Mouse (Mus musculus) heart, postnatal 25 days (tissue): Measurements from ENCODE around the gene Rnf145. TPM values are rescaled to one million over a fixed set of nuclear protein-coding genes. Genes with fewer than 3 reads are reported as not detected.
"Not testable (repeated sequence)": the region's sequence is repeated elsewhere in the genome, so short reads cannot be mapped to it uniquely, and the experiment has no call there.

Source experiments
- DNase-seq: peaks from one replicate; pipeline ENCODE4 v3.0.0; 2022; ENCODE audit warnings: low spot score
- intact Hi-C: fragments of 180-260 bp; cut with DNase I; formaldehyde crosslinking; loops from one replicate; pipeline ENCODE4 v1.15.1; 2025
- total RNA-seq, 2 experiments: library from RNA; stranded (reverse); gene quantifications; 2 replicates each; pipeline ENCODE4 v1.2.3; 2021

Gene Rnf145
- total RNA-seq, 2 experiments from 2014 or later = 13.8 to 19.8 TPM

DNA sequence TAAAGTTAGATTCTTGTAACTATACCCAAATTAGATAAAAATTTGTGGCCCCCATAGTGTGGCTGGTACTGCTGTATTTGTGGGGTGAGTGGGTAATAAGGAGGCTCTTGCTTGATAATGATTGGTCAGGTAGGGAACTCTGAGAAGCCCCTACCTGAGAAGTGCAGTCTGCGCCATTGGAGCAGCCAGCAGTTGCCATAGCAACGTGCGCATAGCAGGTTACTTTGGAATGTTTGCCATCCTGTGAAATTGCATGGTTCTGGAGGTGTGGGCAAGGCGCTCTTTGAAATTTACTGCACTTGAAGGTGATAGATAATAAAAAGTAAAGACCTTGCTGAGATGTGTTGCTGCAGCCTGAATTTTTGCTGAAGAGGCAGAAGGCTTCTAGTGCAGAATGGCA, 35.6 kb downstream of the Rnf145 start:
- DNase-seq = no peak
- intact Hi-C loops = no loop called here

DNA sequence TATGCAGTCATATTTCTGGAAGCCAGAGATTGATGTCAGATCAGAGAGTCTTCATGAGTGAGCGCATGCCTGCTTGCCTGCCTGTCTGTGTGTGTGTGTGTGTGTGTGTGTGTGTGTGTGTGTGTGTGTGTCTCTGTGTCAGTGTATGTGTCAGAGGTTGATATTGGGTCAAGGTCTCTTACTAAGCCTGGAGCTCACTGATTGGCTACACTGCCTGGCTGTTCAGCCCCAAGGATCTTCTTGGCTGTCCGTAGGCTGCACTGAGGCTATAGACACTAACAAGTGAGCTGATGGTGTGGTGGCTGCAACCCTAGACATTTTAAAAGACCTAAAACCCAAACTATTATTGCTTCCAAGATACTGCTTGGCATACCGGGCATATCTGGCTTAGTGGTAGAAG, 39.8 kb downstream of the Rnf145 start:
- intact Hi-C loops = no loop called here
- DNase-seq = no peak

GRCm38 (mm10) chr11:44559466-44559865, 40.7 kb downstream of the Rnf145 start:
- DNase-seq = no peak
- intact Hi-C loops = no loop called here

DNA sequence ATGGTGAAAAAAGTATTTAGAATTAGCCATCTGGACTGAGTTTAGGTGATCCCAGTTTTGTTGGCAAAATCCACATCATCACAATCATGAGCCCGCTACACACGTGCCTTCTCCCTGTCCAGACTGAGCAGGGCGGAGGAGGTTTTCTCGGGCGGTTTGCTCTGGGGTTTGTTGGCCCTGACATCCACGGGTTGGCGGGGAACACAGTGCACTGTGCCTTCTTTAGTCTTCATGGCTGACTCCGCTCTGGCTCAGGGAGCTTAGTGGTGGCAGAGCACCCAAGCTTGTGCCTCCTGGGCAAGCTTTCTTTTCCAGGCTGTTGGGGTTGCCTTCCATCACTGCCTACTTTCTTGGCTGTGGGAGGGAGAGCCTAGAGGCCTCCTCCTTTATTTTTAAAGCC, 41.6 kb downstream of the Rnf145 start:
- DNase-seq = no peak
- intact Hi-C loops = no loop called here

DNA sequence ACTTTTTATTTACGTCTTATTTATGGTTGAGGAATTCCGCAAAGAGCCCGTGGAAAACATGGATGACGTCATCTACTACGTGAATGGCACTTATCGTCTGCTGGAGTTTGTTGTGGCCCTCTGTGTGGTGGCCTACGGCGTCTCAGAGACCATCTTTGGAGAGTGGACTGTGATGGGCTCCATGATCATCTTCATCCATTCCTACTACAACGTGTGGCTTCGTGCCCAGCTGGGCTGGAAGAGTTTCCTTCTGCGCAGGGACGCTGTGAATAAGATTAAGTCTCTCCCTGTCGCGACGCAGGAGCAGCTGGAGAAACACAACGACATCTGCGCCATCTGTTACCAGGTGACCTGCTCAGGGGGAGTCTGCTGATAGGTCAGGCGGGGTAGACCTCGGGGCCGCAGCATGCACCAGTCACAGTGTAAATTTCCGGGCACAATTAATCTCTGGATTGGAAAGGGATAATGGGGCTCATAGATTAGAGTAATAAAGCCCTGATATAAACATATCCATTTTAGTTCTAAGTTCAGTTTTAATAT, 42.8 kb downstream of the Rnf145 start:
- intact Hi-C loops = no loop called here
- DNase-seq = no peak

GRCm38 (mm10) chr11:44562389-44563135, 43.8 kb downstream of the Rnf145 start:
- no peak for DNase-seq
- intact Hi-C loops = no loop called here

DNA sequence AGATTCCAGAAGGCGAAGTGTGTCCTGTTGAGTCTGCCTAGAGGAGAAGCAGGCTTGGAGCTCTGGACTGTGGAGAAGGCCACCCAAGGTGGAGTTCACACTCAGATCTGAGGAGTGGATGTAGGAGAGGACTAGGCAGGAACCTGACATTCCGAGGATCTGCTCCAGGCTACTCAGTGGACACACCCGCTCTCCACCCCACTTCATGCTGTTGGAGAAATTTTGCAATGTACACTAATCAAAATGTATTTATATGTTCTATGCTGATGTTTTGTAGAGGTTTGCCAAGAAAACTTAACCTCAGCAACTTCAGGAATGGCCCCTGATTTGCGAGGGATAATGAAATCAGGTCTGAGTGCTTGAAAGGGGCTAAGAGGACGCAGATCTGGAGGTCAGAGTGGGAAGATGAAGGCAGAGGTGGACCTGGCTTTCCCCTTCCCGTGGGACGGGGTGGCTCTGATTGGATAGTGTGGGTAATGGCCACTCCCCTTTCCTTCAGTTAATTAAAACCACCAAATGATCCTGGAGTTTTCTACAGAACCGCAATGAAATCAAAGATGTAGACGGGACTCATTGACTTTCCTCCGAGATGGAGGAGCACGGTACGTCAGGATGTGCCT, 45.6 kb downstream of the Rnf145 start:
- intact Hi-C loops = no loop called here
- DNase-seq = no peak

DNA sequence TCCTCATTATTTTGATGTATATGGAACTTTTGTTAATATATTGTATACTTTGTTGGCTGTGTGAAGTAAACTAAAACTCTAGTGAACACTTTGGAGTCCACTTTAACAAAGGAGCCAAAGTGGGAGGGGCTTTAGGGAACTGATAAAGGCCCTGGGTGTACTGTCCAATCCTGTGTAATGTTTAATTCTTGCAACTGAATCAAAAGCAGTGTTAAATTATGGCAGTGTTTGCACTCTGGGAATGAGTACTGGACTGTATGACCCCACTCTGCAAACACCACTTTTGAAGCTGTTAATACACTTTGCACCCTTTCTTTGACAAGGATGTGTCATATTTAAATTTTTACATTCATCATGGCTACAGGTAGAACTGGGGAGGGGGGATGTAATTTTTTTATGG, 46.2 kb downstream of the Rnf145 start:
- no peak for DNase-seq
- intact Hi-C loops = no loop called here

DNA sequence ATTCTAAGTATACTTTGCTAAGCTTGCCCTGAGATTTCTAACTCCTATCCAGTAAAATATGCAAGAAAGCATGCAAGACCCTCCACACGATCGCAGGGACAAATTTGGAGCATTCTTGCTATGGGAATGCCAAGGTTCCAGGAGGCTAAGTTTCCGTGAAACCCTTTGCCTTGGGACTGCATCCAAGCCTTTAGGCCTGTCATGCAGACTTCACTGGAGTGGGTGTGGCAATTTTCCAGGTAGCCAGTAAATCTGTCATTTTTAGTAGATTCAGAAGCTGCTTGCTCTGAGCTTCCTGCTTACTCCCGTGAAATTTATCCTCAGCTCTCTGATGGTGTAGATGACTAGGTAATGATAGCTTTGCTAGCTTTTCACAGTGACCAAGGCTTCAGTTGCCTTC, 51.6 kb downstream of the Rnf145 start:
- intact Hi-C loops, DNase-seq: not testable (repeated sequence)

DNA sequence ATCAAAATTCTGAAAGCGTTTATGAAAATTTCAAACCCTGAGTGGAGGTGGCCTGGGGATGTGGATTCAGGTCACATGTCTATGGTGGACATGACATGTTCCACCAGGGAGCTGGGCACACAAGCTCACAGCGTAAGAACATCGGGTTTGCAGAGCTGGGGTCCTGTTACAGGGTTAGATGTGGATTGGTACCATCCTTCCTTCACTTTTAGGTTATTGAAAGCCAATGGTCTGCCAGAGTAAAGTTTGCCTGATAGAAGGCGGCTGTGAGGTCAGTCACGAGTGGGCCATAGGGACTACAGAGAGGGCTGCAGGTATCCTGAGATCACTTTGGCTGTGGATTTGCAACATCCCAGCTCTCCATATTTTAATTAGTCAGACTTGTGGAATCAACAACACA, 54.0 kb downstream of the Rnf145 start:
- intact Hi-C loops = no loop called here

GRCm38 (mm10) chr11:44573396-44573795, 54.6 kb downstream of the Rnf145 start:
- intact Hi-C loops = no loop called here

More for the DNA sequence above, 54.0 kb downstream of the Rnf145 start:
- DNase-seq = no peak

GRCm38 (mm10) chr11:44574391-44574790, 55.6 kb downstream of the Rnf145 start:
- intact Hi-C loops = no loop called here

More at GRCm38 (mm10) chr11:44573396-44573795, 54.6 kb downstream of the Rnf145 start:
- DNase-seq = no peak

DNA sequence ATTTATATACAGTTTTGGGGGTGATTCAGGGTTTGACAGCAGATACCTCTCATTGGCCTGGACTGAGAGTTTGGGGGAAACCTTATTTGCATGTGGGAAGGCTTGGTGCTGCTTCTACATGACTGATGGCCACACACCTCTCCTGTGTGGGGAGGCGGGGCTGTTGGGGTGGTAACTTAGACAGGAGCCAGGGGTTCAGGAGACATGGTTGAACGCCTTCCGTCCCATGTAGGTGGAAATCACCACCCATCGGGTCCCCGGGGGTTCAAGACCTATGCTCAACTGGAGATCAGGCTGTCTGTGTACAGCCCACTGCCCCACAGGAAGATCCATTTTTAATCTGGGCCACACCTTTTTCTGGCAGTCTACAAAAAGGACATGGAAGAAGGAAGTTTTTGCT, 56.1 kb downstream of the Rnf145 start:
- DNase-seq = no peak
- intact Hi-C loops = no loop called here

More at GRCm38 (mm10) chr11:44574391-44574790, 55.6 kb downstream of the Rnf145 start:
- DNase-seq = no peak

DNA sequence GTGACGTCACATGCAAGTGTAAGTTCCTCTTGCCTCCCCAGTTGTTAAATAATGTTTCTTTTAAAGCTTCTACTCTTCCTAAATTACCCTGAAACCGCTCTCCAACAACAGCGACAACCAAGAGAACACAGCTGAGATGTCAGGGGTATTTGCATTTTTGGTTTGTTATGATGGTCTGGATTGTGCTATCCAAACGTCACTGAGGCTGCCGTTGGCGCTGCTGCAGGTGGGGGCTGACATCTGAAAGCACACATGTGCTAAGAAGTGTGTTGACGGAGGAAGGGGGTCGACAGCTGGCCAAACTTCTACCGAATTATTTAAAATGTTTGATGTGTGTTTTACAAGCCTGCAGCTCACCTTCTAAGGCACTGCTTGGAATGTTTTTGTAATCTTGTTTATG, 59.1 kb downstream of the Rnf145 start:
- no peak for DNase-seq
- intact Hi-C loops = no loop called here

DNA sequence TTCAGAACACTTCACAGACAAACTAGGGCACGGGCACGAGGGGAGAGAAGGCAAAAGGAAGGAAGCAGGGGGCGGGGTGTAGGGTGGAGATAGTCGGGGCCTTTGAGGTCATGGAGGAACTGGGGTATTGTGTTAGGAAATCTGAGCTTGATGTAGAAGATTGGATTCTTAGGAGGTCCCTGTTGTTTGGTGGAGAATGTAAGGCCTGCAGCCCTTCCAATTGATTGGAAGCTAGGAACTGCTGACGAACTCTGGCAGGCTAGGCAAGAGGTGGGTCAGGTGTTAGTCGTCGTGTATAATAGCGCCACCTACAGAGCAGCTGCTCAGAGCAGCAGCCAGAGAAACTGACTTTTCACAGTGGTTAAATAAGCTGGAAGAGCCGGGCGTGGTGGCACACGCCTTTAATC, 62.5 kb downstream of the Rnf145 start:
- intact Hi-C loops = loop anchor here (10.0 kb wide), 1 partner anchor 1154 kb away; no protein-coding TSS in a partner anchor
- no peak for DNase-seq

GRCm38 (mm10) chr11:44586047-44586696, 67.4 kb downstream of the Rnf145 start:
- DNase-seq = no peak
- intact Hi-C loops = loop anchor here (2.0 to 10.0 kb wide), 5 partner anchors 955 to 1341 kb away; no protein-coding TSS in a partner anchor

GRCm38 (mm10) chr11:44593016-44593415, 74.3 kb downstream of the Rnf145 start:
- intact Hi-C loops = no loop called here
- no peak for DNase-seq

DNA sequence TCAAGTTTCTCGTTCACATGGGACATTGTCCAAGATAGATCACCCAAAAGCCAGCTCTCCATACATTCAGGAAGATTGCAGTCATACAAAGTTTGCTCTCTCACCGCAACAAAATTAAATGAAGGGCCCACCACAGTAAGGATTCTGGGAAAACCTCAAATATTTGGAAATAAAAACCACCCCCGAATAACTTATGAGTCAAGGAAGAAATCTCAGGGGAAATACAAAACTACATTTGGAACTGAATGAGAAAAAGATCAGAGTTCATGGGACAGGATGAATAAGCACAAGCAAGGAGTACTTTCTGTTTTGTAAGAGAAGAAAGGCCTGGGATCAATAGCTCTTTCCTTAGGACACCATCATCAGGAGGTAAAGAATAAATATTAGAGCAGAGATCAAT, 76.0 kb downstream of the Rnf145 start:
- intact Hi-C loops = no loop called here
- no peak for DNase-seq

- DNase-seq = no peak
- intact Hi-C loops = loop anchor here (10.0 kb wide), 1 partner anchor 1028 kb away; no protein-coding TSS in a partner anchor
These were observed 88.1 kb downstream of the Rnf145 start for GRCm38 (mm10) chr11:44606881-44607280.

GRCm38 (mm10) chr11:44608646-44609045, 89.9 kb downstream of the Rnf145 start:
- intact Hi-C loops = loop anchor here (10.0 kb wide), 1 partner anchor 1026 kb away; no protein-coding TSS in a partner anchor
- DNase-seq = no peak
